12 mouse cellular contexts compared by ENCODE assay signal in the genomic region with DNA sequence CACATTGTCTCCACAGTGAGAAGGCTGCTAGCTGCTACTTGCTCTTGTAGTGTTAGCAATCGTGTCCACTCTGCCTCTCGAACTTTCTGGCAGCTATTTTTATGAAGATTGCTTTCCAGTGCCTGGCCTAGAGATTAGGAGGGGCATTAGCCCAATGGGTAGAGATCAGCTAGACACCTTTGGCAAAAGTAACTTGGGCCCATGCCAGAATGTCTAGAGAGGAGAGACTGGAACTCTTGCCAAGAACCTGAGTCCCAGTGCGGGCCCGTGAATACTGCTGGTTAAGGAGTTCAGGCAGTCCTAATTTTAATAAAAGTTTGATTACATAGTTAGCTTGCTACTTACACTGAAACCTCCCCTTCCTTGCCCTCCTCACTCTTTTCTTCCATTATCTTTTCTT.
A peak's percentile ranks its signal among the peaks of the same experiment; 100 is the strongest.
DNase-seq lines count a peak whose midpoint lies in the region; ATAC-seq and TF ChIP-seq lines count a peak whose summit lies in the region.
"Had no signal": no experiment of that assay in that cellular context is flagged by ENCODE, and none has a peak within 500 bp of the region (broad histone marks: within the 10 kb centered on the region; RNA-seq: fewer than 3 reads in every experiment).

No protein-coding gene starts in this region.

- intact Hi-C loops in gastrocnemius, adult 2 months (cut with DNase I) = no loop called here
- intact Hi-C loops in gastrocnemius, postnatal 36 days (cut with DNase I) = no loop called here
- intact Hi-C loops in heart, postnatal 10 days (cut with DNase I) = loop anchor here (5.0 kb wide), 1 partner anchor 158 kb away; no protein-coding TSS in a partner anchor

- H3K4me2 ChIP-seq in lung, embryonic 14.5 days = no peak overlapping the region
- no peak overlapping the region for H3K4me2 ChIP-seq in lung, postnatal 0 days (replicated peaks; ENCODE audit: low read depth, low read length)
- H3K4me2 ChIP-seq: forebrain, embryonic 15.5 days; intestine, embryonic 15.5 days; limb, embryonic 15.5 days had no signal

- WGBS in lung, embryonic 14.5 days = 59% methylated on average over 4 of the region's 4 CpGs
- WGBS in lung, postnatal 0 days = 30% methylated on average over 4 of the region's 4 CpGs

- H3K9me3 ChIP-seq in lung, embryonic 14.5 days (ENCODE audit: low read depth, low read length) = no peaks in the 10 kb centered on the region
- H3K9me3 ChIP-seq in lung, postnatal 0 days (ENCODE audit: low read length) = no peaks in the 10 kb centered on the region
- H3K9me3 ChIP-seq: forebrain, embryonic 15.5 days; intestine, embryonic 15.5 days; limb, embryonic 15.5 days had no signal

- ATAC-seq in lung, embryonic 14.5 days (ENCODE audit: insufficient read depth) = no peak
- no peak for ATAC-seq in lung, postnatal 0 days
- ATAC-seq: forebrain, embryonic 15.5 days; intestine, embryonic 15.5 days; Patski had no signal

- no peak overlapping the region for H3K4me3 ChIP-seq in gastrocnemius, adult 2 months
- H3K4me3 ChIP-seq in lung, embryonic 14.5 days (ENCODE audit: low read depth, low read length) = no peak overlapping the region
- no peak overlapping the region for H3K4me3 ChIP-seq in lung, postnatal 0 days (ENCODE audit: low read depth, low read length)
- H3K4me3 ChIP-seq: forebrain, embryonic 15.5 days; intestine, embryonic 15.5 days; limb, embryonic 15.5 days had no signal

- no peak for TF ChIP-seq EP300 in lung, postnatal 0 days (IDR thresholded peaks at IDR 0.05)

- DNase-seq in gastrocnemius, adult 2 months = peak; percentile 40
- DNase-seq in gastrocnemius, postnatal 36 days = no peak
- DNase-seq in lung, embryonic 14.5 days = peak; percentile 28
- no peak for DNase-seq in lung, postnatal 0 days (ENCODE audit: low spot score)
- DNase-seq in heart, postnatal 10 days = peak; percentile 83 to 85
- peak; percentile 10 to 18 for DNase-seq in lung, postnatal 4 days
- DNase-seq in spleen, postnatal 36 days (ENCODE audit: low spot score in 2 of 2) = no peak
- DNase-seq: layer of hippocampus, postnatal 36 days had no signal

- no peak overlapping the region for H3K9ac ChIP-seq in lung, embryonic 14.5 days
- H3K9ac ChIP-seq in lung, postnatal 0 days (replicated peaks; ENCODE audit: low read depth) = no peak overlapping the region
- H3K9ac ChIP-seq: forebrain, embryonic 15.5 days; intestine, embryonic 15.5 days; limb, embryonic 15.5 days had no signal

- H3K27ac ChIP-seq in gastrocnemius, adult 2 months = no peak overlapping the region
- H3K27ac ChIP-seq in lung, embryonic 14.5 days (ENCODE audit: low read depth) = no peak overlapping the region
- no peak overlapping the region for H3K27ac ChIP-seq in lung, postnatal 0 days (ENCODE audit: low read length)
- H3K27ac ChIP-seq: forebrain, embryonic 15.5 days; intestine, embryonic 15.5 days; limb, embryonic 15.5 days had no signal

- TF ChIP-seq CTCF in gastrocnemius, adult 2 months (IDR thresholded peaks at IDR 0.05) = no peak
- TF ChIP-seq CTCF in lung, embryonic 14.5 days (IDR thresholded peaks at IDR 0.05; ENCODE audit: low read depth) = no peak
- TF ChIP-seq CTCF in lung, postnatal 0 days (IDR thresholded peaks at IDR 0.05) = no peak

- H3K36me3 ChIP-seq in lung, embryonic 14.5 days (ENCODE audit: insufficient read depth) = no peaks in the 10 kb centered on the region
- H3K36me3 ChIP-seq in lung, postnatal 0 days (ENCODE audit: insufficient read depth, low read length) = no peaks in the 10 kb centered on the region
- H3K36me3 ChIP-seq: forebrain, embryonic 15.5 days; intestine, embryonic 15.5 days; limb, embryonic 15.5 days had no signal

- no peaks in the 10 kb centered on the region for H3K4me1 ChIP-seq in lung, embryonic 14.5 days (ENCODE audit: insufficient read depth)
- H3K4me1 ChIP-seq in lung, postnatal 0 days (ENCODE audit: insufficient read depth, low read depth, low read length) = no peaks in the 10 kb centered on the region
- H3K4me1 ChIP-seq: forebrain, embryonic 15.5 days; intestine, embryonic 15.5 days; limb, embryonic 15.5 days had no signal

- no peaks in the 10 kb centered on the region for H3K27me3 ChIP-seq in lung, embryonic 14.5 days (ENCODE audit: insufficient read depth, low read length)
- no peaks in the 10 kb centered on the region for H3K27me3 ChIP-seq in lung, postnatal 0 days (replicated peaks; ENCODE audit: insufficient read depth, low read length)
- H3K27me3 ChIP-seq: forebrain, embryonic 15.5 days; intestine, embryonic 15.5 days; limb, embryonic 15.5 days; Patski had no signal

Comparison
In these comparisons a context has a peak if more than half of its experiments do, and no peak if none do; other contexts are left out.
1. DNase-seq: peak in gastrocnemius, adult 2 months (single experiment), lung, embryonic 14.5 days (single experiment), heart, postnatal 10 days (2 of 2) and lung, postnatal 4 days (2 of 2); none in gastrocnemius, postnatal 36 days (0 of 2), lung, postnatal 0 days (single experiment) and spleen, postnatal 36 days (0 of 2).